26 mouse cellular contexts compared by ENCODE assay signal in the genomic region with DNA sequence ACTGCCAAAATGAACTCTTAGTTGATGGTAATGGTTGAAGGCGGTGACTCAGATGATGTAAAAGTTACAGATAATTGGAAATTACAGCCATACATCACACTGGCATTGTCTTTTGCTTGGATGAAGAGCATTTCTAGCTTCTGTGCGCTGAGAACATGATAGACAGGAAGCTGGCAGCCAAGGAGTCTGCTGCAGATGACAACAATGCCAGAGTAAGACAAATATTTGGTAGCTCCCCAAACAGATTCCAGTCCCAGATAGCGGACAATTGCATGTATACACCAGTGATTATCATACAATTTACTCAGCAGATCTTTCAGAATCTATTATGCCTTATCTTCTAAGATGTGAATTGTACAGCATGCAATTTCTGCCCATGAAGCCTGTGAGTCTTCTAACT.
DNase-seq lines count a peak whose midpoint lies in the region; ATAC-seq lines count a peak whose summit lies in the region.
"Had no signal": no experiment of that assay in that cellular context is flagged by ENCODE, and none has a peak within 500 bp of the region (broad histone marks: within the 10 kb centered on the region; RNA-seq: fewer than 3 reads in every experiment).

No protein-coding gene starts in this region.

- H3K4me2 ChIP-seq in forebrain, embryonic 16.5 days (ENCODE audit: low read length): no peak overlapping the region
- H3K4me2 ChIP-seq in midbrain, embryonic 14.5 days (ENCODE audit: low read length): no peak overlapping the region
- H3K4me2 ChIP-seq: embryonic facial prominence, embryonic 13.5 days; embryonic facial prominence, embryonic 15.5 days; forebrain, embryonic 13.5 days; forebrain, embryonic 15.5 days had no signal

- H3K36me3 ChIP-seq in forebrain, embryonic 16.5 days (ENCODE audit: control insufficient read depth, insufficient read depth): no peaks in the 10 kb centered on the region
- H3K36me3 ChIP-seq in forebrain, embryonic 10.5 days (replicated peaks): no peaks in the 10 kb centered on the region
- no peaks in the 10 kb centered on the region for H3K36me3 ChIP-seq in midbrain, embryonic 14.5 days (ENCODE audit: control insufficient read depth, insufficient read depth, low read length)
- H3K36me3 ChIP-seq: embryonic facial prominence, embryonic 13.5 days; embryonic facial prominence, embryonic 15.5 days; forebrain, embryonic 15.5 days; G1E had no signal

- no peaks in the 10 kb centered on the region for H3K4me1 ChIP-seq in forebrain, embryonic 16.5 days (replicated peaks; ENCODE audit: control insufficient read depth, insufficient read depth, low read length)
- no peaks in the 10 kb centered on the region for H3K4me1 ChIP-seq in forebrain, embryonic 10.5 days
- H3K4me1 ChIP-seq in midbrain, embryonic 14.5 days (ENCODE audit: control insufficient read depth, insufficient read depth, low read length): no peaks in the 10 kb centered on the region
- H3K4me1 ChIP-seq: embryonic facial prominence, embryonic 13.5 days; embryonic facial prominence, embryonic 15.5 days; forebrain, embryonic 13.5 days; forebrain, embryonic 15.5 days had no signal

- 73% methylated on average over 3 of the region's 3 CpGs for WGBS in forebrain, embryonic 16.5 days
- WGBS in forebrain, embryonic 10.5 days: 91% methylated on average over 3 of the region's 3 CpGs
- 91% methylated on average over 3 of the region's 3 CpGs for WGBS in midbrain, embryonic 14.5 days

- intact Hi-C loops in heart, postnatal 25 days (cut with DNase I): no loop called here

- H3K9ac ChIP-seq in forebrain, embryonic 16.5 days (replicated peaks; ENCODE audit: low read depth, low read length): no peak overlapping the region
- H3K9ac ChIP-seq in midbrain, embryonic 14.5 days (replicated peaks; ENCODE audit: low read length): no peak overlapping the region
- H3K9ac ChIP-seq: embryonic facial prominence, embryonic 13.5 days; embryonic facial prominence, embryonic 15.5 days; forebrain, embryonic 13.5 days; forebrain, embryonic 15.5 days had no signal

- 0 out of 2 replicates have a peak, but pooled peaks have one; percentile 26 for ATAC-seq in forebrain, embryonic 16.5 days
- no peak for ATAC-seq in midbrain, embryonic 14.5 days (ENCODE audit: low FRiP score, low TSS enrichment)
- ATAC-seq: activated CD4-positive, CD25-positive, alpha-beta regulatory T cell, adult 4 months; CD4-positive, CD25-positive, alpha-beta regulatory T cell, adult 4 months; forebrain, embryonic 13.5 days; forebrain, embryonic 15.5 days; Patski had no signal

- no peak for DNase-seq in forebrain, embryonic 10.5 days (ENCODE audit: extremely low spot score, low spot score)
- peak; percentile 59 for DNase-seq in lung, postnatal 10 days
- DNase-seq in lung, postnatal 25 days (ENCODE audit: low spot score): peak; percentile 49
- DNase-seq in lung, postnatal 4 days: peak; percentile 39 to 43
- DNase-seq in heart, postnatal 25 days (ENCODE audit: low spot score): no peak
- DNase-seq in midbrain, embryonic 14.5 days: no peak
- DNase-seq: adrenal gland, adult 8-10 months; adrenal gland, postnatal 14 days; adrenal gland, postnatal 36 days; B cell, adult 2 months; cerebellum, adult 11-12 months; cerebellum, adult 2 months; cerebellum, adult 9-10 months; cerebellum, postnatal 10 days; cerebellum, postnatal 25 days had no signal

- no peaks in the 10 kb centered on the region for H3K9me3 ChIP-seq in forebrain, embryonic 16.5 days (ENCODE audit: control insufficient read depth, low read length)
- no peaks in the 10 kb centered on the region for H3K9me3 ChIP-seq in forebrain, embryonic 10.5 days
- H3K9me3 ChIP-seq in midbrain, embryonic 14.5 days (ENCODE audit: control insufficient read depth, low read length): no peaks in the 10 kb centered on the region
- H3K9me3 ChIP-seq: embryonic facial prominence, embryonic 13.5 days; embryonic facial prominence, embryonic 15.5 days; forebrain, embryonic 13.5 days; forebrain, embryonic 15.5 days; G1E had no signal

- H3K27ac ChIP-seq in forebrain, embryonic 16.5 days (ENCODE audit: low read length): no peak overlapping the region
- no peak overlapping the region for H3K27ac ChIP-seq in forebrain, embryonic 10.5 days
- no peak overlapping the region for H3K27ac ChIP-seq in midbrain, embryonic 14.5 days (replicated peaks; ENCODE audit: low read depth, low read length)
- H3K27ac ChIP-seq: embryonic facial prominence, embryonic 13.5 days; embryonic facial prominence, embryonic 15.5 days; forebrain, embryonic 13.5 days; forebrain, embryonic 15.5 days had no signal

- no peaks in the 10 kb centered on the region for H3K27me3 ChIP-seq in forebrain, embryonic 16.5 days (replicated peaks; ENCODE audit: control insufficient read depth, insufficient read depth, low read length)
- no peaks in the 10 kb centered on the region for H3K27me3 ChIP-seq in forebrain, embryonic 10.5 days (ENCODE audit: poor library complexity, severe bottlenecking)
- H3K27me3 ChIP-seq in midbrain, embryonic 14.5 days (ENCODE audit: control insufficient read depth, insufficient read depth, low read length): no peaks in the 10 kb centered on the region
- H3K27me3 ChIP-seq: CH12.LX; embryonic facial prominence, embryonic 13.5 days; embryonic facial prominence, embryonic 15.5 days; forebrain, embryonic 13.5 days; forebrain, embryonic 15.5 days had no signal

- H3K4me3 ChIP-seq in forebrain, embryonic 16.5 days (replicated peaks; ENCODE audit: low read length): no peak overlapping the region
- H3K4me3 ChIP-seq in forebrain, embryonic 10.5 days: no peak overlapping the region
- H3K4me3 ChIP-seq in midbrain, embryonic 14.5 days (replicated peaks; ENCODE audit: low read depth, low read length): no peak overlapping the region
- H3K4me3 ChIP-seq: embryonic facial prominence, embryonic 13.5 days; embryonic facial prominence, embryonic 15.5 days; erythroblast, embryonic 14.5 days; forebrain, embryonic 13.5 days; forebrain, embryonic 15.5 days had no signal

Comparison
In these comparisons a context has a peak if more than half of its experiments do, and no peak if none do; other contexts are left out.
1. DNase-seq: peak in lung, postnatal 10 days (single experiment), lung, postnatal 25 days (single experiment) and lung, postnatal 4 days (2 of 2); none in forebrain, embryonic 10.5 days (single experiment), heart, postnatal 25 days (single experiment) and midbrain, embryonic 14.5 days (single experiment).